Mouse (Mus musculus): ENCODE measurements around the gene Cbx5. TPM values are rescaled to one million over a fixed set of nuclear protein-coding genes. Genes with fewer than 3 reads are reported as not detected.

Cbx5 gene
- polyA plus RNA-seq, 1 experiment = 34.2 TPM

- DNase-seq = no peak
- Histone ChIP-seq H3K27ac (ENCODE audit: control insufficient read depth, insufficient read depth, low read length) (no peak overlapping the region), H3K4me3 (ENCODE audit: control insufficient read depth, insufficient read depth, low read length) (no peak overlapping the region), H3K27me3 (ENCODE audit: control insufficient read depth, insufficient read depth, low read length) (peaks cover 32% of the 10 kb centered on the region), H3K4me1 (replicated peaks; ENCODE audit: control insufficient read depth, insufficient read depth, low read length) (peaks cover 12% of the 10 kb centered on the region), H3K36me3 (ENCODE audit: control insufficient read depth, insufficient read depth, low read length) (no peaks in the 10 kb centered on the region)
- 29% methylated on average over 8 of the region's 8 CpGs for WGBS
- TF ChIP-seq POLR2A (IDR thresholded peaks at IDR 0.05; ENCODE audit: control insufficient read depth, extremely low read depth, insufficient read depth, low read length, poor library complexity) (no peak), CTCF (IDR thresholded peaks at IDR 0.05; ENCODE audit: borderline replicate concordance, control insufficient read depth, extremely low read depth, insufficient read depth, low read length, poor library complexity) (no peak)
Observed at GRCm38 (mm10) chr15:103171276-103171675, 68.3 kb downstream of the Cbx5 start.

GRCm38 (mm10) chr15:103170316-103170679 lies 69.3 kb downstream of the Cbx5 start:
- peaks cover 12% of the 10 kb centered on the region for H3K4me1 ChIP-seq (replicated peaks; ENCODE audit: control insufficient read depth, insufficient read depth, low read length)
- TF ChIP-seq CTCF (IDR thresholded peaks at IDR 0.05; ENCODE audit: borderline replicate concordance, control insufficient read depth, extremely low read depth, insufficient read depth, low read length, poor library complexity) (no peak), POLR2A (IDR thresholded peaks at IDR 0.05; ENCODE audit: control insufficient read depth, extremely low read depth, insufficient read depth, low read length, poor library complexity) (no peak)
- no peak overlapping the region for H3K27ac ChIP-seq (ENCODE audit: control insufficient read depth, insufficient read depth, low read length)
- DNase-seq = no peak
- H3K4me3 ChIP-seq (ENCODE audit: control insufficient read depth, insufficient read depth, low read length) = no peak overlapping the region
- peaks cover 32% of the 10 kb centered on the region for H3K27me3 ChIP-seq (ENCODE audit: control insufficient read depth, insufficient read depth, low read length)
- 32% methylated on average over 15 of the region's 16 CpGs for WGBS
- H3K36me3 ChIP-seq (ENCODE audit: control insufficient read depth, insufficient read depth, low read length) = no peaks in the 10 kb centered on the region

- 9% methylated on average over 26 of the region's 26 CpGs for WGBS
- 0 out of 2 replicates have a peak, but pooled peaks have one; percentile 14 for TF ChIP-seq CTCF (IDR thresholded peaks at IDR 0.05; ENCODE audit: borderline replicate concordance, control insufficient read depth, extremely low read depth, insufficient read depth, low read length, poor library complexity)
- no peak for TF ChIP-seq POLR2A (IDR thresholded peaks at IDR 0.05; ENCODE audit: control insufficient read depth, extremely low read depth, insufficient read depth, low read length, poor library complexity)
- H3K27me3 ChIP-seq (ENCODE audit: control insufficient read depth, insufficient read depth, low read length) = peaks cover 32% of the 10 kb centered on the region
- H3K4me3 ChIP-seq (ENCODE audit: control insufficient read depth, insufficient read depth, low read length) = no peak overlapping the region
- peaks cover 15% of the 10 kb centered on the region for H3K4me1 ChIP-seq (replicated peaks; ENCODE audit: control insufficient read depth, insufficient read depth, low read length)
- no peaks in the 10 kb centered on the region for H3K36me3 ChIP-seq (ENCODE audit: control insufficient read depth, insufficient read depth, low read length)
- no peak overlapping the region for H3K27ac ChIP-seq (ENCODE audit: control insufficient read depth, insufficient read depth, low read length)
- no peak for DNase-seq
Observed at GRCm38 (mm10) chr15:103169612-103170315, 69.9 kb downstream of the Cbx5 start.

GRCm38 (mm10) chr15:103168801-103169611 lies 70.6 kb downstream of the Cbx5 start:
- Histone ChIP-seq H3K27ac (ENCODE audit: control insufficient read depth, insufficient read depth, low read length) (no peak overlapping the region), H3K36me3 (ENCODE audit: control insufficient read depth, insufficient read depth, low read length) (no peaks in the 10 kb centered on the region), H3K27me3 (ENCODE audit: control insufficient read depth, insufficient read depth, low read length) (peaks cover 32% of the 10 kb centered on the region), H3K4me3 (ENCODE audit: control insufficient read depth, insufficient read depth, low read length) (peak overlapping the region; percentile 39), H3K4me1 (replicated peaks; ENCODE audit: control insufficient read depth, insufficient read depth, low read length) (peaks cover 15% of the 10 kb centered on the region)
- WGBS = 2% methylated on average over 63 of the region's 63 CpGs
- peak; percentile 27 for DNase-seq
- no peak for TF ChIP-seq POLR2A (IDR thresholded peaks at IDR 0.05; ENCODE audit: control insufficient read depth, extremely low read depth, insufficient read depth, low read length, poor library complexity)
- TF ChIP-seq CTCF (IDR thresholded peaks at IDR 0.05; ENCODE audit: borderline replicate concordance, control insufficient read depth, extremely low read depth, insufficient read depth, low read length, poor library complexity) = peak; percentile 21; the same call in 1 of the 2 replicates

GRCm38 (mm10) chr15:103167786-103168185 lies 71.8 kb downstream of the Cbx5 start:
- Histone ChIP-seq H3K4me1 (replicated peaks; ENCODE audit: control insufficient read depth, insufficient read depth, low read length) (peaks cover 17% of the 10 kb centered on the region), H3K4me3 (ENCODE audit: control insufficient read depth, insufficient read depth, low read length) (no peak overlapping the region), H3K27ac (ENCODE audit: control insufficient read depth, insufficient read depth, low read length) (no peak overlapping the region), H3K27me3 (ENCODE audit: control insufficient read depth, insufficient read depth, low read length) (peaks cover 32% of the 10 kb centered on the region), H3K36me3 (ENCODE audit: control insufficient read depth, insufficient read depth, low read length) (no peaks in the 10 kb centered on the region)
- TF ChIP-seq CTCF (IDR thresholded peaks at IDR 0.05; ENCODE audit: borderline replicate concordance, control insufficient read depth, extremely low read depth, insufficient read depth, low read length, poor library complexity) (no peak), POLR2A (IDR thresholded peaks at IDR 0.05; ENCODE audit: control insufficient read depth, extremely low read depth, insufficient read depth, low read length, poor library complexity) (no peak)
- no peak for DNase-seq
- 69% methylated on average over 3 of the region's 3 CpGs for WGBS

- peaks cover 17% of the 10 kb centered on the region for H3K4me1 ChIP-seq (replicated peaks; ENCODE audit: control insufficient read depth, insufficient read depth, low read length)
- no peak for TF ChIP-seq CTCF (IDR thresholded peaks at IDR 0.05; ENCODE audit: borderline replicate concordance, control insufficient read depth, extremely low read depth, insufficient read depth, low read length, poor library complexity)
- no peak for TF ChIP-seq POLR2A (IDR thresholded peaks at IDR 0.05; ENCODE audit: control insufficient read depth, extremely low read depth, insufficient read depth, low read length, poor library complexity)
- peaks cover 32% of the 10 kb centered on the region for H3K27me3 ChIP-seq (ENCODE audit: control insufficient read depth, insufficient read depth, low read length)
- H3K36me3 ChIP-seq (ENCODE audit: control insufficient read depth, insufficient read depth, low read length) = no peaks in the 10 kb centered on the region
- H3K4me3 ChIP-seq (ENCODE audit: control insufficient read depth, insufficient read depth, low read length) = no peak within 1 kb of the TSS
- WGBS = 74% methylated on average over 6 of the region's 6 CpGs
- no peak for DNase-seq
- H3K27ac ChIP-seq (ENCODE audit: control insufficient read depth, insufficient read depth, low read length) = no peak within 1 kb of the TSS
Observed at GRCm38 (mm10) chr15:103167042-103167615, 72.5 kb downstream of the Cbx5 start, which contains the start of gene Smug1. TSS of gene Smug1 (minus strand) at chr15:103167092.
